Mouse (Mus musculus): Measurements from ENCODE around the gene Ppp2r3c. TPM values are rescaled to one million over a fixed set of nuclear protein-coding genes. Genes with fewer than 3 reads are reported as not detected.

The Ppp2r3c gene
- polyA plus RNA-seq, 1 experiment = 20.4 TPM

Other genes with a start within 250 kb of the Ppp2r3c start
- gene 2700097O09Rik, start 222.9 kb downstream of the Ppp2r3c start, polyA plus RNA-seq (2012; rRNA removed) = 25.7 and 29.6 TPM in 2 replicates
- gene Srp54a, start 222.7 kb downstream of the Ppp2r3c start, polyA plus RNA-seq (2012; rRNA removed) = 20.1 and 50.7 TPM in 2 replicates
- gene Fam177a, start 178.5 kb downstream of the Ppp2r3c start, polyA plus RNA-seq (2012; rRNA removed) = 14.7 and 23.4 TPM in 2 replicates
- gene Srp54b, start 147.9 kb downstream of the Ppp2r3c start, polyA plus RNA-seq (2012; rRNA removed) = 39.5 and 43.3 TPM in 2 replicates
- not detected in 2 replicates for gene 1700047I17Rik2, start 103.4 kb downstream of the Ppp2r3c start, polyA plus RNA-seq (2012; rRNA removed)
- gene Srp54c, start 72.8 kb downstream of the Ppp2r3c start, polyA plus RNA-seq (2012; rRNA removed) = 39.5 and 49.0 TPM in 2 replicates
- 9.2 and 10.0 TPM in 2 replicates for gene 1110008L16Rik, start 3.4 kb downstream of the Ppp2r3c start, polyA plus RNA-seq (2012; rRNA removed)
- 162 and 181 TPM in 2 replicates for gene Psma6, start 81.2 kb upstream of the Ppp2r3c start, polyA plus RNA-seq (2012; rRNA removed)
- 41.0 and 46.0 TPM in 2 replicates for gene Nfkbia, start 189.6 kb upstream of the Ppp2r3c start, polyA plus RNA-seq (2012; rRNA removed)